Mouse (Mus musculus) E14TG2a.4 (cell line): Measurements from ENCODE around the gene Sgsm3.

ENCODE experiments used
- H3K27me3 ChIP-seq: 2 replicates; pipeline ENCODE4 v1.6.1; 2014; ENCODE audit warnings: low read length, control low read depth; ENCODE audit not compliant: insufficient read depth
- H3K36me3 ChIP-seq: 2 replicates; pipeline ENCODE4 v1.6.1; 2014; ENCODE audit warnings: low read length, control low read depth; ENCODE audit not compliant: insufficient read depth
- H3K4me1 ChIP-seq: replicated peaks from 2 replicates; pipeline ENCODE4 v1.6.1; 2014; ENCODE audit warnings: low read depth, low read length, control low read depth
- H3K4me3 ChIP-seq: replicated peaks from 2 replicates; pipeline ENCODE4 v1.5.1; 2014; ENCODE audit warnings: mild to moderate bottlenecking, low read length
- H3K9me3 ChIP-seq: 2 replicates; pipeline ENCODE4 v1.6.1; 2014; ENCODE audit warnings: low read length, control low read depth
- CTCF ChIP-seq: conservative IDR thresholded peaks from 2 replicates; pipeline ENCODE4 v1.5.1; 2014; ENCODE audit warnings: low read length
- NANOG ChIP-seq: IDR thresholded peaks from 2 replicates; pipeline ENCODE4 v1.6.1; 2014; ENCODE audit warnings: borderline replicate concordance, low read length, mixed read lengths
- POU5F1 ChIP-seq: IDR thresholded peaks from 2 replicates; pipeline ENCODE4 v1.6.1; 2014; ENCODE audit warnings: low read length, borderline replicate concordance

The Sgsm3 gene

GRCm38 (mm10) chr15:80994959-80995358 is 17.4 kb downstream of the Sgsm3 start:
- H3K4me3 ChIP-seq = no peak overlapping the region
- no peaks in the 10 kb centered on the region for H3K27me3 ChIP-seq
- no peaks in the 10 kb centered on the region for H3K9me3 ChIP-seq
- no peak for TF ChIP-seq CTCF
- no peak for TF ChIP-seq POU5F1
- no peak for TF ChIP-seq NANOG
- H3K36me3 ChIP-seq = no peaks in the 10 kb centered on the region
- H3K4me1 ChIP-seq = peaks cover 5% of the 10 kb centered on the region

GRCm38 (mm10) chr15:80996090-80996835 is 18.7 kb downstream of the Sgsm3 start:
- H3K9me3 ChIP-seq = no peaks in the 10 kb centered on the region
- H3K27me3 ChIP-seq = no peaks in the 10 kb centered on the region

GRCm38 (mm10) chr15:80997077-80997476 is 19.5 kb downstream of the Sgsm3 start:
- H3K9me3 ChIP-seq = no peaks in the 10 kb centered on the region
- no peaks in the 10 kb centered on the region for H3K36me3 ChIP-seq
- H3K27me3 ChIP-seq = no peaks in the 10 kb centered on the region
- peaks cover 13% of the 10 kb centered on the region for H3K4me1 ChIP-seq
- H3K4me3 ChIP-seq = no peak overlapping the region
- TF ChIP-seq POU5F1 = no peak
- no peak for TF ChIP-seq NANOG
- no peak for TF ChIP-seq CTCF

More at GRCm38 (mm10) chr15:80996090-80996835, 18.7 kb downstream of the Sgsm3 start:
- no peaks in the 10 kb centered on the region for H3K36me3 ChIP-seq
- H3K4me1 ChIP-seq = peaks cover 13% of the 10 kb centered on the region
- H3K4me3 ChIP-seq = no peak overlapping the region
- TF ChIP-seq NANOG (no peak), POU5F1 (no peak), CTCF (no peak)

- H3K36me3 ChIP-seq = peaks cover 21% of the 10 kb centered on the region
- TF ChIP-seq CTCF (no peak), POU5F1 (no peak)
- no peaks in the 10 kb centered on the region for H3K9me3 ChIP-seq
- peaks cover 13% of the 10 kb centered on the region for H3K4me1 ChIP-seq
- H3K4me3 ChIP-seq = no peak overlapping the region
- no peaks in the 10 kb centered on the region for H3K27me3 ChIP-seq
Observed at GRCm38 (mm10) chr15:81000419-81001138, 23.0 kb downstream of the Sgsm3 start.

- H3K36me3 ChIP-seq = peaks cover 69% of the 10 kb centered on the region
- peaks cover 36% of the 10 kb centered on the region for H3K4me1 ChIP-seq
- no peak overlapping the region for H3K4me3 ChIP-seq
- no peaks in the 10 kb centered on the region for H3K9me3 ChIP-seq
- TF ChIP-seq POU5F1 (no peak), NANOG (no peak), CTCF (no peak)
- no peaks in the 10 kb centered on the region for H3K27me3 ChIP-seq
Observed at GRCm38 (mm10) chr15:81006127-81006735, 28.7 kb downstream of the Sgsm3 start.

- Histone ChIP-seq H3K27me3 (no peaks in the 10 kb centered on the region), H3K36me3 (peaks cover 80% of the 10 kb centered on the region), H3K4me3 (no peak overlapping the region), H3K9me3 (no peaks in the 10 kb centered on the region), H3K4me1 (peaks cover 39% of the 10 kb centered on the region)
- TF ChIP-seq POU5F1 (no peak), NANOG (no peak), CTCF (no peak)
Observed at GRCm38 (mm10) chr15:81007339-81007738, 29.8 kb downstream of the Sgsm3 start.

GRCm38 (mm10) chr15:81007905-81008304 is 30.3 kb downstream of the Sgsm3 start:
- H3K4me3 ChIP-seq = no peak overlapping the region
- H3K36me3 ChIP-seq = peaks cover 80% of the 10 kb centered on the region
- peaks cover 39% of the 10 kb centered on the region for H3K4me1 ChIP-seq
- no peaks in the 10 kb centered on the region for H3K9me3 ChIP-seq
- TF ChIP-seq POU5F1 (no peak), NANOG (no peak), CTCF (no peak)
- no peaks in the 10 kb centered on the region for H3K27me3 ChIP-seq

- Histone ChIP-seq H3K36me3 (peaks cover 82% of the 10 kb centered on the region), H3K9me3 (no peaks in the 10 kb centered on the region), H3K4me1 (peaks cover 39% of the 10 kb centered on the region), H3K27me3 (no peaks in the 10 kb centered on the region), H3K4me3 (peak overlapping the region; percentile 61)
- TF ChIP-seq CTCF (peak; percentile 58), NANOG (no peak)
Observed at GRCm38 (mm10) chr15:81008689-81009123, 31.1 kb downstream of the Sgsm3 start.
